Mouse (Mus musculus) heart, postnatal 4 days (tissue): ENCODE data around the gene Adrm1. TPM values are rescaled to one million over a fixed set of nuclear protein-coding genes. Genes with fewer than 3 reads are reported as not detected.

Experiments
- DNase-seq: peaks from one replicate; pipeline ENCODE4 v3.0.0; 2021
- total RNA-seq, 2 experiments: library from RNA; stranded (reverse); gene quantifications; 2 replicates each; pipeline ENCODE4 v1.2.3; 2021

The Adrm1 gene
- total RNA-seq, 2 experiments from 2014 or later, result 103 to 104 TPM

DNA sequence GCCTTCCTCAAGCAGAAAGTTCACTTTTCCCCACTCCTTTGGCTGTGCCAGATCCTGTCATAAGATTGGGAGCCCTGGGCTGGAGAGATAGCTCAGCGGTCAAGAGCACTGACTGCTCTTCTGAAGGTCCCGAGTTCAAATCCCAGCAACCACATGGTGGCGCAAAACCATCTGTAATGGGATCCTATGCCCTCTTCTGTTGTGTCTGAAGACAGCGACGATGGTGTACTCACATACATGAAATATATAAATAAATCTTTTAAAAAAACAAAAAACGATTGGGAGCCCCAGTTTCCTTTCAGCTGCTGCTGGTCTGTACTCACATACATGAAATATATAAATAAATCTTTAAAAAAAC, 13.4 kb downstream of the Adrm1 start:
- no peak for DNase-seq

GRCm38 (mm10) chr2:180185686-180186085, 14.4 kb downstream of the Adrm1 start:
- no peak for DNase-seq

DNA sequence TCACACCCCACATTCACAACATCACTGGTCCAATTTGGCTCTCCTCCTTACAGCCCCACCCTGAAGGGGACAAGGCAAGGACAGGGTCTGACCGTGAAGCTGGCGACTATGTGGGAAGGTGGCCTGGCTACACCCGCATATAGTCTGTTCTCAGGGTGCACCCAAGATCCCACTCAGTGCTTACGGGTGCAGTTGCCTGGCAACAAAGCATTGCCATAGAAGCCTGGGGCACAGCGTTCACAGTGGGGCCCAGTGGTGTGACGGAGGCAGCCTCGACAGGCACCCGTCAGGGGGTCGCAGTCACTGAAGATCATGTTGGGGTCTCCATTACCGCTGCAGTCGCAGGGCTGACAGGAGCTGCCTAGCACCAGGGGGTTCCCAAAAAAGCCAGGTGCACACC, 16.1 kb downstream of the Adrm1 start:
- DNase-seq, result no peak

DNA sequence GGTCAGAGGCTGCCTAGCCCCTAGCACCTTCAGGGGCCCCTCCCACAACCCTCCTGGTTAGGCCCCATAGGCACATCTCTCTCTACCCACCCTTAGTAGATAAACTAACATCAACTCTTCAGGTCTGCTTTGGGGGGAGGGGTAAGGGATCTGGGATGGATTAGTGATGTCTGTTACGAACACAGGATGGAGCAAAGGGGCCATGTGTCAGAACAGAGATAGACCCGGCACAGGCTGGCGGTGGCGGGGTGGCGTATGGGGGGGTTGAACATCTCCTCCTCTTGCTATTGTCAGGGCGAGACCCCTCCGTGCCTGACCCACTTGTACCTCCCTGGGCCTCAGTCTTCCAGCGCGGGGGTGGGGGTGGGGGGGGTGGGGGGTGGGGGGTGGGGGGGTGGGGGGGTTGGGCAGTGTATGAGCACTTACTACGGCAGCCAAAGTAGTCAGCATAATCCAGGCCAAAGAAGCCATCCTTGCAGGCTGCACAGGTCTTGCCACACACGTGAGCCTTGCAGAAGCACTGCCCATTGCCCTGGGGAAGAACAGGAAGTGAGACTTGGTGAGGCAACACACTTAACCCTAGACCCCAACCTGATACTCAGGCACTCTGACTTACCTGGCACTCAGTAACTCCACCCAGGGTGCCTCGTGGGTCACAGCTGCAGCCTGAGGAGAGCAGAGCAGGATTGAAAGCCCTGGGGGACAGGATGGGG, 25.5 kb downstream of the Adrm1 start:
- no peak for DNase-seq

DNA sequence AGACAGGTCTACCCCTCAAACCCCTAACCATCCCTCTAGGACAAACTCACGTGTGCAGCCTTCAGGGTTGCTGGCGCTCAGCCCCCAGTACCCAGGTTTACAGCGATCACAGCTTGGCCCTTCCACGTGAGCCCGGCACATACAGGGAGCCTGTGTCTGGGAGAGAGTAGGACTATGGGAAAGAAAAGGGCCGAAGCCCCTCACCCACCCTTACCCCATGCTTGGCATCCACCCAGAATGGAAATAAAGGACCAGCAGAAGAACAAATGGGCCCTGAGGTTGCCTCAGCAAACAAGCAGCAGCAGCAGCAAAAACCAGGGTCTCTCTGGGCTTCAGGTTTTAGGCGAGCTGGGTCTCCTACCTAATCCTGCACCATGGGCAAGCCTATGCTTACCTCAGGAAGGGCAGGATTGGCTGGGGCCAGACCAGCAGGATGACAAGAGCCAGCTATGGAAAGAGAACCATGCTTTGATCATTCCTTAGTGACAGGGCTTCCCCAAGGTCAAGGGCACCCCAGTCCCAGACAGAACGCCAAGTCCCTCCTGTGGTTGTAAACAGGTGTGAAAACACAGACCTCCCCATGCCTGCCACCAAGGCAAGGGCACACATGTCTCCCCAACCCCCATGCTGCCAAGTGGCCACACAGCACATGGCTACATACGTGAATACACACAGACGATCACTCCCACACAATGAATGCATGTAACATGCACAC, 26.2 kb downstream of the Adrm1 start:
- no peak for DNase-seq

- no peak for DNase-seq
Observed at GRCm38 (mm10) chr2:180198782-180199181, 27.5 kb downstream of the Adrm1 start.

DNA sequence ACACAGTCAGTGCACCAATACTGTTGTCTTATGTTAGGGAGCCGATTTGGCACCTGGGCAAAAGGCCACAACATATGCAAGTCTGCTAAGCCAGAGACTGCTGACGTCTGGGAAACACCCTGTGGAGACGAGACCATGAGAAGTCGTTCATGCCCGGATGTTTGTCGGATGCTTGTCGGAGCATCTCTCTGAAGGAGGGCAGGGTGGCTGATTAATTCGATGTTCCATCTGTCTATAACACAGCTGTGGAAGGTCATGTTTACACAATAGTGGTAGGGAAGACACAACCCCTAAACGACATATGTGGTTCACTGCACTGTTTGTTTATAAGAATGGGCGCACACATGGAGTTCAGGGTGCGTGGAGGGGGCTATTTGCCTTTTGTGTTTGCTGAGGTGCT, 29.4 kb downstream of the Adrm1 start:
- no peak for DNase-seq

DNA sequence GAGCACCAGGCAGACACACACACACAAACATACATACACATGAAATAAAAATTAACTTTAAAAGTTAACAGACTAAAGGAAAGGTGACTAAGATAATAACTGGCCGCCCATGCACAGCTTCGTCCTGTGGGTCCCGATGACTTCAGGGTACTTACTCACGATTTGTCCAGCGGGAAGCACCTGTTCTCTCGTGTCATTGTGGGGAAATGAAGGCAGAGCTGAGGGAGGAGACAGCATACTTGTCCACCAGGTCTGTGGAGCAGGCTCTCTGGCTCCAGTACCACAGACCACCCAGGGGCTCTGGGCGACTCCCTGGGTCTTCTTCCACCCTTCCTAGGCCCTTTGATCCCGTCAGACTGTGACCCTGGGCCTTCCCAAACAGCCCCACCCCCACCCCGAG, 30.0 kb downstream of the Adrm1 start:
- DNase-seq, result no peak

DNA sequence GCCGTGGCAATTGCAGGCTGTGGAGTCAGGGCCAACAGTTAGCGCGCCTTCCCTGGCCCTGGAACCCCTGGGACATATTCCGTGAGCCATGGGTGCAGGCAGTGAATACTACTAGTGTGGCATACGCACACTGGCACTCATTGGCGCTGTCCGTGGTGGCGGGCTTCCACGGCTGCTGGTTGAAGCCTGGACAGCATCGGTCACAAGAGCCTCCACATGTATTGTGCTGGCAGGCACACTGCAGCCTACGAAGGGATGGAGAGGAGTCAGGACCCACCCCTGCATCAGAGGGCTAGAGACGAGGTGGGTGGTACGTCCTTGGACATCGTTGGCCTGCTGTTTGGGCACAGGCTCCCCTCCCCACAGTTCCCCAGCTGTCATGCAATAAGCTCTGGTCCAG, 31.0 kb downstream of the Adrm1 start:
- DNase-seq, result no peak

GRCm38 (mm10) chr2:180202805-180203204, 31.5 kb downstream of the Adrm1 start:
- DNase-seq, result no peak

- no peak for DNase-seq
Observed at GRCm38 (mm10) chr2:180204501-180204900, 33.2 kb downstream of the Adrm1 start.

DNA sequence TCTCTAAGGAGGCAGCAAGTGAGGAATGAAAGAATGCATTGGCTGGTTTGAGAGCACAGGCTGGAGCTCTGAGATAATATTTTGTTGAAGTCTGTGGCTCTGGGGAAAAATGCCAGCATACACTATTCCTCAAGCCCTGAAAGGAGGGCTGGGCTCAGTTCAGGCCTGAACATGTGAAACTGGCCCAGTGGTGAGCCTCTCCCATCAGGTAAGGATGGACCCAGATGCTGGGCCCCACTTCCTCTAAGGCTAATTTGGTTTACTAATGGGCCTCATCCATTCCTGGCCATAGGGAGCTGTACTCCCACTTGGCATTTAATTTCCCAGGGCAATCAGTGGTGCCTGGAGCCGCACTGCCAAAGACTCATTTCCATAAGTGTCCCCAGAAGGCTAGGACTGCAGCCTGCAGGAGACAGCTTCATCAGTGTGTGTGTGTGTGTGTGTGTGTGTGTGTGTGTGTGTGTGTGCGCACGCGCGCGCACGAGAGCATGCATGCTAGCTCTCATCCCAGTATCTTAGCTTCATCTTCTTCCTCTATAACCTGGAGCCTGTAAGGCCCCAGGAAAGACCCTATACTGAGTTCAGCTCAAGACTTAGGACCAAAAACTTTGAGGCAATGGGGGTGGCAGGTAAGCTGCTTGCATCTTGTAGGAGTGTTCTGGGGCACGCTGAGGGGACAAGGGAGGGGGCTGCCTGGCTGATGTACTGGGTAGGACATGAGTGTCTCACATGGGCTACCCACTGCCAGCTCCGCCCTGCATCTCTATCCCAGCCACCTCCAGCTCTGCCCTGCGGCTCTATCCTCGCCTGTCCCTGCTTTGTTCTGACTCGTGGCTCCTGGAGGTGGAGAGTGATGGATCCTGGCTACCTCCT, 34.0 kb downstream of the Adrm1 start:
- DNase-seq, result no peak

GRCm38 (mm10) chr2:180205956-180206280, 34.6 kb downstream of the Adrm1 start:
- DNase-seq, result no peak

DNA sequence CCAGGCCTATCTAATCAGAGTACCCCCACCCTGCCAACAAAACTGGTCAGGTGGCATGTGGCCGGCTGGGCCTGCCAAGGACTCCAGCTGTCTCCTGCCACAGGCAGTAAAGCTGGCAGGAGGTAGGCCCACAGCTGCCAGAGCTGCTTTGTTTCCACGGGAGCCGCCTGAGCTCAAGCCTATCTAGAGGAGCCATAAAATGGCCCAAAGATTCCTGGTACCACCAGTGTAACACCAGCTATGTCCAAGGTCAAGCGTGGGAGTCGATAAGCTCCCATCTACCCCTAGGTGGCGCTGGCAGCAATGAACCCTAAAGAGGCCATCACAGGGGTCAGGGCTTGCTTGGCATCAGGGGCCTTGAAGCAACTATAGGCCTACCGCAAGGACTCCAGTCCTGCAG, 36.6 kb downstream of the Adrm1 start:
- DNase-seq, result peak; percentile 70

DNA sequence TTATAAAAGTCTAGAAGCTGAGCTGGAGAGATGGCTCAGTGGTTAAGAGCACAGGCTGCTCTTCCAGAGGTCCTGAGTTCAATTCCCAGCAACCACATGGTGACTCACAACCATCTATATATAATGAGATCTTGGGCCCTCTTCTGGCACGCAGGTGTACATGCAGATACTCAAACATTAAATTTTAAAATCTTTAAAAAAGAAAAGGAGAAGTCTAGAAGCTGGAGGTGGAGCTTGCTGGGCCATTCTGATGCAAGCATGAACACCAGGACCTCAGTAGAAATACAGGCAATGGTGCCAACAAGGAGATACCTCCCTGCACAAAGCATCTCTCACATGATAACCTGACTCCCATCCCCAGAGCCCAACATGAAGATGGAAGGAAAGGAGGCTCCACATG, 37.7 kb downstream of the Adrm1 start:
- DNase-seq, result no peak

GRCm38 (mm10) chr2:180212255-180212654, 41.0 kb downstream of the Adrm1 start:
- DNase-seq, result no peak

- peak; percentile 40 for DNase-seq
Observed at GRCm38 (mm10) chr2:180214352-180214978, 43.2 kb downstream of the Adrm1 start.

DNA sequence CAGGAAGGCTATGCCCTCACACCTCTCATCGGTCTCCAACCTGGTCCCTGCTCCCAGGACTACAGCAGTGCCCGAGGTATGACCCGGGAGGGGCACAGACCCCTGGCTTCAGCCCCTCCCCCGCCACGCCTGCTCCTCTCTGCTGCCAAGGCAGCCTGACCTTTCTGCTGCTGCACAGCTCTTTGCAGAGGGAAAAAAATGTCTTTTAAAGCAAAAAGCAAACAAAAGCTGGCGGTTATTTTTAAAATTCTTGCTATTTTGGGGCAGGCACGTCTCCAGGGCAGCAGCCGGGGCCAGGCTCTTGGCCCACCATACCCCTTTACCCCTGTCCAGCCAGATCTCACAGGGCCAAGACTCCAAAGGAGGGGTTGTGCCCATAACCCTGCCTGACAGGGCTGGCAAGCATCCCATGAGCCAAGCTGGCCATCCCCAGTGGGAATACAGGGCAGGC, 43.8 kb downstream of the Adrm1 start:
- DNase-seq, result peak; percentile 47

DNA sequence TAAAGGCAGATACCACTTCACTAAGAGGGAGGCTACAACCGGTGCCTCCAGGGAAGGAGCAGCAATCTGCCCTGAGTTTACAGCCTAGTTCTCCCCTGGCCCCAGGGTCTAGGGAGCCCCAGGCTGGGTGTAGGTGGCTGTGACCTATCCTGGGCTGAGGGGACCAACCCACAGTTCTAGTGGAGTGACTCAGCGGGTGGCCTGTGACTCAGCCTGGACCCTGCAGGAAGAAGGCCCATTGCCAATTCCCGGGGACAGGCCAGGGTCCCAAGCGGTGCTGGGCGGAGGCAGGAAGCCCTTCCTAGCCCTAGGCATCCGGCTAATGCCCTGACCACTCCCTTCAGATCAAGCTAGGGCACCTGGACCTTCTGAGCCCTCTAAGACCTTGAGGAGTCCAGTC, 44.7 kb downstream of the Adrm1 start:
- peak; percentile 60 for DNase-seq

DNA sequence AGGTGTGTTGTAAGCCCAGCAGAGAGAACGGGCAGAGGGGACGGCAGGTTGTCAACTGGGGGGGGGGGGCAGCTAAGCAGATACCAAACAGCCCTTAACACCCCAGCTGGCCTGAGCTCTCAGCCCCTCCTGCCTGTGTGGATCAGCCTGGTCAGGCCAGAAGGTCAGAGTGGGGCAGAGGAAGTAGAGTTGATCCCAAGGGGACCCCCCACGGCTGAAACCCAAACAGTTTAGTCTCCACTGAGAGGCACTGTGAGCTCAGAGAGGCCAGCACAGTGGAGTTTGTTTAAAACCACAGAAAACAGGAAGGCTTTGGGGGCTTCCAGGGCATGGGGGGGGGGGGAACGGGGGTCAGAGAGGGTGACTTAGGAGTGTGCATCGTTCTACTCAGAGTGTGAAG, 45.6 kb downstream of the Adrm1 start:
- no peak for DNase-seq

- peak; percentile 82 for DNase-seq
Observed at GRCm38 (mm10) chr2:180217587-180217986, 46.3 kb downstream of the Adrm1 start.

- DNase-seq, result peak; percentile 14
Observed at GRCm38 (mm10) chr2:180218241-180218640, 47.0 kb downstream of the Adrm1 start.

DNA sequence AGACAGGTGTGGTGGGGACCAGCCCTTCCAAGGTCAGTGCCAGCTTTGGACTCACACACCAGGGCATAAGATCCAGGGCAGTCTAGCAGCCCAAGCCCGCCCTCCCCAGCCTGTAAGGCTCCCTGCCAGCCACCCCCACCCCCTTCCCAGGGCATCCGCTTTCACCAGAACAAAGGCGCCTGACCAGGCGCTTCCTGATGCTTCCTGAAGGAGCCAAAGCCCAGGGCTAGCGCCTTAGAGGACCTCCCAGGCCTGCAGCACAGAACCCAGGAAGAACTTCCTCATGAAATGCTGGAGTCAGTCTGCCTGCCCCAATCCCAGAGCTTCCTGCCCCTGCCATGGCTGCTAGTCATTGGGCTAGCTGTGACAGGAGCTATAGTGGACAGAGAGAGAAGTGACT, 47.4 kb downstream of the Adrm1 start:
- DNase-seq, result peak; percentile 56
